Mouse (Mus musculus) G1E (cell line): ENCODE data around the gene Fam122c. TPM values are rescaled to one million over a fixed set of nuclear protein-coding genes. Genes with fewer than 3 reads are reported as not detected.
A peak's percentile ranks its signal among the peaks of the same experiment; 100 is the strongest.
"Not testable (repeated sequence)": the region's sequence is repeated elsewhere in the genome, so short reads cannot be mapped to it uniquely, and the experiment has no call there.

ENCODE experiments used
- ATAC-seq: 2 replicates; pipeline ENCODE4 v1.8.0; 2016; ENCODE audit warnings: mild to moderate bottlenecking; ENCODE audit not compliant: insufficient number of reproducible peaks, poor library complexity, low FRiP score, severe bottlenecking; ENCODE audit errors: extremely low read depth
- DNase-seq: peaks from one replicate; pipeline ENCODE4 v3.0.0; 2012; ENCODE audit warnings: low spot score
- H3K27me3 ChIP-seq: 2 replicates; pipeline ENCODE4 v1.6.1; 2012; ENCODE audit warnings: mild to moderate bottlenecking, low read length, inconsistent platforms; ENCODE audit not compliant: insufficient read depth
- H3K36me3 ChIP-seq: replicated peaks from 2 replicates; pipeline ENCODE3; 2012; ENCODE audit warnings: mild to moderate bottlenecking, inconsistent platforms
- H3K4me1 ChIP-seq: 2 replicates; pipeline ENCODE4 v1.6.1; 2012; ENCODE audit warnings: low read depth, low read length, inconsistent platforms, mixed read lengths; ENCODE audit not compliant: insufficient read depth
- H3K4me3 ChIP-seq: 2 replicates; pipeline ENCODE4 v1.5.1; 2012; ENCODE audit warnings: low read depth, mild to moderate bottlenecking, inconsistent platforms, low read length, moderate library complexity, mixed read lengths
- H3K9me3 ChIP-seq: replicated peaks from 2 replicates; pipeline ENCODE4 v1.6.1; 2012; ENCODE audit warnings: inconsistent platforms
- CTCF ChIP-seq: IDR thresholded peaks from 2 replicates; pipeline ENCODE4 v1.5.1; 2012; ENCODE audit warnings: low read depth, low read length, inconsistent platforms, mixed read lengths
- GATA1 ChIP-seq: IDR thresholded peaks from 2 replicates; pipeline ENCODE4 v1.6.1; 2012; ENCODE audit warnings: borderline replicate concordance, low read length, inconsistent platforms, mixed read lengths
- GATA2 ChIP-seq: IDR thresholded peaks from 2 replicates; pipeline ENCODE4 v1.6.1; 2012; ENCODE audit warnings: low read depth, low read length, inconsistent platforms, borderline replicate concordance
- POLR2AphosphoS5 ChIP-seq: IDR thresholded peaks from 2 replicates; pipeline ENCODE4 v1.6.1; 2012; ENCODE audit warnings: low read depth, low read length, inconsistent platforms; ENCODE audit not compliant: insufficient replicate concordance
- TAL1 ChIP-seq: conservative IDR thresholded peaks from 2 replicates; pipeline ENCODE4 v1.6.1; 2012; ENCODE audit warnings: low read depth, low read length, inconsistent platforms, mixed read lengths
- polyA plus RNA-seq: library from polyadenylated mRNA; stranded (reverse); fragments of >175 nt; gene quantifications from 2 replicates; pipeline ENCODE4 v1.2.3, GENCODE M21; 2012
- total RNA-seq, 2 experiments: library from RNA; stranded (forward) in 1 of 2; stranded (reverse) in 1 of 2; fragments of 200-1000 nt in 1 of 2; fragments of >200 nt in 1 of 2; fragmentation: Nextera tagmentation in 1 of 2; gene quantifications; 2 replicates each; pipeline ENCODE4 v1.2.3; 2014 to 2017

Gene Fam122c
- total and polyA plus RNA-seq, 3 experiments: not detected

GRCm38 (mm10) chrX:53255195-53255594, 18.0 kb upstream of the Fam122c start:
- no peak overlapping the region for H3K4me3 ChIP-seq
- H3K27me3 ChIP-seq: no peaks in the 10 kb centered on the region
- H3K36me3 ChIP-seq: peaks cover 42% of the 10 kb centered on the region
- no peaks in the 10 kb centered on the region for H3K9me3 ChIP-seq
- ATAC-seq (no peak), DNase-seq (no peak)
- H3K4me1 ChIP-seq: no peaks in the 10 kb centered on the region
- TF ChIP-seq CTCF (no peak), POLR2AphosphoS5 (no peak), GATA1 (no peak), TAL1 (no peak), GATA2 (no peak)

- Histone ChIP-seq H3K36me3 (peaks cover 7% of the 10 kb centered on the region), H3K27me3 (no peaks in the 10 kb centered on the region), H3K9me3 (no peaks in the 10 kb centered on the region), H3K4me1 (peaks cover 17% of the 10 kb centered on the region), H3K4me3 (no peak overlapping the region; the same call in 1 of the 2 replicates)
- DNase-seq (no peak), ATAC-seq (no peak)
- TF ChIP-seq POLR2AphosphoS5: no peak
- no peak for TF ChIP-seq CTCF
- TF ChIP-seq GATA1: no peak
- TF ChIP-seq GATA2: no peak
- TF ChIP-seq TAL1: no peak
These were observed 7.0 kb upstream of the Fam122c start for GRCm38 (mm10) chrX:53266186-53266585.

GRCm38 (mm10) chrX:53268856-53269255, 4.4 kb upstream of the Fam122c start:
- no peak for TF ChIP-seq TAL1
- Histone ChIP-seq H3K4me3 (peak overlapping the region; percentile 76), H3K4me1 (peaks cover 17% of the 10 kb centered on the region), H3K27me3 (no peaks in the 10 kb centered on the region), H3K9me3 (no peaks in the 10 kb centered on the region), H3K36me3 (peaks cover 7% of the 10 kb centered on the region)
- ATAC-seq: peak; percentile 87
- peak; percentile 47 for DNase-seq

- DNase-seq (peak; percentile 75), ATAC-seq (peak; percentile 71)
- Histone ChIP-seq H3K9me3 (no peaks in the 10 kb centered on the region), H3K4me1 (peaks cover 17% of the 10 kb centered on the region), H3K27me3 (no peaks in the 10 kb centered on the region), H3K36me3 (peaks cover 2% of the 10 kb centered on the region), H3K4me3 (peak within 1 kb of the TSS; percentile 76)
- TF ChIP-seq TAL1 (no peak), GATA2 (no peak), GATA1 (no peak), POLR2AphosphoS5 (no peak)
These were observed 3.7 kb upstream of the Fam122c start, which contains the start of gene Fam122b for GRCm38 (mm10) chrX:53269289-53270062. Fam122b (minus strand) TSS chrX:53269805.

- H3K4me3 ChIP-seq: peak overlapping the region; percentile 76; the same call in 1 of the 2 replicates
- DNase-seq (no peak), ATAC-seq (no peak)
- TF ChIP-seq GATA2: no peak
- no peak for TF ChIP-seq GATA1
- no peak for TF ChIP-seq POLR2AphosphoS5
- TF ChIP-seq TAL1: no peak
- no peak for TF ChIP-seq CTCF
- peaks cover 2% of the 10 kb centered on the region for H3K36me3 ChIP-seq
- H3K9me3 ChIP-seq: no peaks in the 10 kb centered on the region
- H3K4me1 ChIP-seq: peaks cover 17% of the 10 kb centered on the region
- no peaks in the 10 kb centered on the region for H3K27me3 ChIP-seq
These were observed 3.2 kb upstream of the Fam122c start for GRCm38 (mm10) chrX:53270063-53270432.

- H3K4me3 ChIP-seq, ATAC-seq, H3K9me3 ChIP-seq: not testable (repeated sequence)
These were observed 1.6 kb upstream of the Fam122c start for GRCm38 (mm10) chrX:53271628-53272027.

GRCm38 (mm10) chrX:53287924-53288323, 14.7 kb downstream of the Fam122c start:
- no peak for DNase-seq
- Histone ChIP-seq H3K9me3 (no peaks in the 10 kb centered on the region), H3K4me1 (no peaks in the 10 kb centered on the region), H3K36me3 (no peaks in the 10 kb centered on the region), H3K4me3 (no peak overlapping the region), H3K27me3 (no peaks in the 10 kb centered on the region)
- no peak for ATAC-seq
- TF ChIP-seq POLR2AphosphoS5: no peak
- no peak for TF ChIP-seq CTCF
- no peak for TF ChIP-seq GATA2
- TF ChIP-seq GATA1: no peak
- no peak for TF ChIP-seq TAL1

More at GRCm38 (mm10) chrX:53271628-53272027, 1.6 kb upstream of the Fam122c start:
- not testable (repeated sequence) for H3K36me3 ChIP-seq, DNase-seq, H3K4me1 ChIP-seq, H3K27me3 ChIP-seq
